Mouse (Mus musculus) urinary bladder, postnatal 14 days (tissue): Measurements from ENCODE around the gene Acr.

Experiments
- DNase-seq: peaks from one replicate; pipeline ENCODE4 v3.0.0; 2021; ENCODE audit warnings: low spot score

The Acr gene

GRCm38 (mm10) chr15:89622312-89622958, 54.3 kb downstream of the Acr start:
- peak; percentile 4 for DNase-seq

- no peak for DNase-seq
Measured at GRCm38 (mm10) chr15:89622959-89623625, 55.0 kb downstream of the Acr start.

DNA sequence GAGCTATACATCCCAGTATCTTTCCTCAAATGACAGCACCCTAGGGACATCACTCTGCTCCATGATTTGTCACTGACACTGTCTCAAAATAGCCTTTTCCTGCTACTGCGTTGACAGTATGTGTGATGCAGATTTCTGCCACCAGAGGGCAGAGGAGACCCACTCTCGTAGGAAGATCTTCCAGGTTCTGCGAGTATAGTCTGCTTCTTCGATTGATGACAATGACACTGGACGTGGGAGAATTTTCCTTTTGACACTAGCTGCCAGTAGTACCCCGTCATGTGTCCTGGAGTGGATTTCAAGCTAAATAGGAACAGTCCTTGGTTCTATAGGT, 55.5 kb downstream of the Acr start:
- DNase-seq: peak; percentile 64
